Mouse (Mus musculus): ENCODE data around the gene Baz2a. TPM values are rescaled to one million over a fixed set of nuclear protein-coding genes. Genes with fewer than 3 reads are reported as not detected.
"Not testable (repeated sequence)": the region's sequence is repeated elsewhere in the genome, so short reads cannot be mapped to it uniquely, and the experiment has no call there.

The Baz2a gene
- polyA plus RNA-seq, 1 experiment = 39.0 TPM

DNA sequence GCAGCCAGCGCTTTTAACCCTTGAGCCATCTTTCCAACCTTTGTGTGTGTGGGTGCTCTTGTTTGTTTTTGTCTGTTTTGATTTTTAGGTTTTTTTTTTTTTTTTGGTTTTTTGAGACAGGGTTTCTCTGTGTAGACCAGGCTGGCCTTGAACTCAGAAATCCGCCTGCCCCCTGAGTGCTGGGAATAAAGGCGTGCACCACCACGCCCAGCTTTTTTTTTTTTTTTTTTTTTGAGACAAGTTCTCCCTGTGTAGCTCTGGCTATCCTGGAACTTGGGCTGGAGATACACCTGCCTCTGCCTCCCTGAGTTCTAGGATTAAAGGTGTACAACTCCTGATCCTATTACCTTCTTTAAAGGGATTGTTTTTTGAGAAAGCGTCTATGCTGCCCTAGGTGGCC, 30.3 kb upstream of the Baz2a start:
- no peaks in the 10 kb centered on the region for H3K36me3 ChIP-seq (ENCODE audit: control insufficient read depth, insufficient read depth, low read length)
- no peaks in the 10 kb centered on the region for H3K27me3 ChIP-seq (ENCODE audit: control insufficient read depth, insufficient read depth, low read length)
- H3K27ac ChIP-seq (ENCODE audit: insufficient read depth, low read length) = no peak overlapping the region
- no peak for TF ChIP-seq POLR2A (IDR thresholded peaks at IDR 0.05; ENCODE audit: low read depth, low read length)
- no peak for TF ChIP-seq CTCF (IDR thresholded peaks at IDR 0.05; ENCODE audit: extremely low read depth, insufficient read depth, insufficient read length, insufficient replicate concordance)
- H3K4me3 ChIP-seq (ENCODE audit: extremely low read depth, insufficient read depth, insufficient read length) = no peak overlapping the region
- DNase-seq (ENCODE audit: low read depth in 1 of 2, low spot score in 2 of 2) = no peak
- H3K4me1 ChIP-seq (ENCODE audit: control insufficient read depth, insufficient read depth, insufficient read length) = peaks cover 3% of the 10 kb centered on the region; the same call in 1 of the 2 replicates
- WGBS = 83% methylated on average over 5 of the region's 5 CpGs

DNA sequence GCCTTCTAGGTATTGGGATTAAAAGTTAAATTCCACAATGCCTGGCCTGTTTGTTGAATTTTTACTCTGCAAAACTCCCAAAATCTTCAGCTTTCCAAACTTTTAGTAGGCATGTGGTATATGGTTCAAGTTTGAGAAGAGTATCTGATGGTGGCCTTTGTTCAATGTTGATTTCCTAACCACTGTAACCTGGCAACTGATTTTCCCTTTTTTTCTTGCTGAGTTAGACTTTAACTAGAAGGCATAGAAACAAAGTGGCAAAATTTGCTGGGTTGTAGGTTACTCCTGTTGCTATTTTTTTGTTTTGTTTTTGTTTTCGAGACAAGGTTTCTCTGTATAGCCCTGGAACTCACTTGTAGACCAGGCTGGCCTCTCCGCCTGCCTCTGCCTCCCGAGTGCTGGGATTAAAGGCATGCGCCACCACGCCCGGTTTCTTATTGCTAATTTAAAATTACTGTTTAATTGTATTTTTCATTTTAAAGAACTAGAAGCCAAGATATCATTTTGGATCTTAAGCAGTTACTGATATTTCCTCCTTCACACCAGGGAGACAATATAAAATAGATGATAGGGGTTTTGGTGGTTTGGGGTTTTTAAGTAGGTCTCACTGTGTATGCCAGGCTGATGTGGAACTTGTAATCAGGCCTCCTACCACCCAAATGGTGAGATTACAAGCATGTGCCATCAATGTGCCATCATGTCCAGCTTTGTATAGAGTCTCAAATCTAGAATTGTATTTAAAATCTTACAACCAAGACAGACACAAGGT, 29.0 kb upstream of the Baz2a start:
- Histone ChIP-seq H3K27ac (ENCODE audit: insufficient read depth, low read length) (no peak overlapping the region), H3K27me3 (ENCODE audit: control insufficient read depth, insufficient read depth, low read length) (no peaks in the 10 kb centered on the region), H3K4me1 (ENCODE audit: control insufficient read depth, insufficient read depth, insufficient read length) (peaks cover 3% of the 10 kb centered on the region; the same call in 1 of the 2 replicates), H3K4me3 (ENCODE audit: extremely low read depth, insufficient read depth, insufficient read length) (no peak overlapping the region), H3K36me3 (ENCODE audit: control insufficient read depth, insufficient read depth, low read length) (no peaks in the 10 kb centered on the region)
- TF ChIP-seq CTCF (IDR thresholded peaks at IDR 0.05; ENCODE audit: extremely low read depth, insufficient read depth, insufficient read length, insufficient replicate concordance) = no peak
- no peak for TF ChIP-seq POLR2A (IDR thresholded peaks at IDR 0.05; ENCODE audit: low read depth, low read length)
- no peak for DNase-seq (ENCODE audit: low read depth in 1 of 2, low spot score in 2 of 2)
- WGBS = 83% methylated on average over 6 of the region's 6 CpGs

DNA sequence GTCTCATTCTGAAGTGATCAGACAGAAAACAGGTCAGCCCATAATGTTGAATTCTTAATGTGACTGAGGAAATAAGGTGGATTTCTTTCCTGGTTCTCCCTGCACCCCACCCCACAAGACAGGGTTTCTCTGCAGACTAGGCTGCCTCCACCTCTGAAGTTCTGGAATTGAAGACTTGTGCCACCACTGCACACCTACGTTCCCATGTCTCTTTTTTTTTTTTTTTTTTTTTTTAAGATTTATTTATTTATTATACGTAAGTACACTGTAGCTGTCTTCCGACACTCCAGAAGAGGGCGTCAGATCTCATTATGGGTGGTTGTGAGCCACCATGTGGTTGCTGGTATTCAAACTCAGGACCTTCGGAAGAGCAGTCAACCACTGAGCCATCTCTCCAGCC, 25.3 kb upstream of the Baz2a start:
- H3K27ac ChIP-seq (ENCODE audit: insufficient read depth, low read length) = no peak overlapping the region
- no peaks in the 10 kb centered on the region; the same call in 1 of the 2 replicates for H3K4me1 ChIP-seq (ENCODE audit: control insufficient read depth, insufficient read depth, insufficient read length)
- H3K4me3 ChIP-seq (ENCODE audit: extremely low read depth, insufficient read depth, insufficient read length) = no peak overlapping the region
- H3K27me3 ChIP-seq (ENCODE audit: control insufficient read depth, insufficient read depth, low read length) = no peaks in the 10 kb centered on the region
- H3K36me3 ChIP-seq (ENCODE audit: control insufficient read depth, insufficient read depth, low read length) = peaks cover 13% of the 10 kb centered on the region
- 78% methylated on average over 5 of the region's 5 CpGs for WGBS
- TF ChIP-seq POLR2A (IDR thresholded peaks at IDR 0.05; ENCODE audit: low read depth, low read length) (no peak), CTCF (IDR thresholded peaks at IDR 0.05; ENCODE audit: extremely low read depth, insufficient read depth, insufficient read length, insufficient replicate concordance) (no peak)
- DNase-seq (ENCODE audit: low read depth in 1 of 2, low spot score in 2 of 2) = no peak

DNA sequence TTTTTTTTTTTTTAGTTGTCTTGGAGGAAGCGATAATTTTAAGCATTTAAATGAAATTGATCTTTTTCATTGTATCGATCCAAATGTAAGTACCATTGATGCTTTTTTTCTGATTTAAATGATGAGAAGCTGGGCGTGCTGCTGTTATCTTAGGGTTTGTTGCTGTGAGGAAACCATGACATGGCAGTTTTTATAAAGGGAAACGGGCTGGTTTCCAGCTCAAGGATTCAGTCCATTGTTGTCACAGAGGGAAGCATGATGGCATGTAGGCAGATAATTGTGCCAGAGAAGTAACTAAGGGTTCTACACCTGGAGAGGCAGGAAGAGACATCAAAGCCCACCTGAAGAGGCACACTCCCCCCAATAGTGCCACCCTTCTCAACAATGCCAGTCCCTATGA, 22.2 kb upstream of the Baz2a start:
- WGBS = 76% methylated on average over 4 of the region's 4 CpGs
- no peak for DNase-seq (ENCODE audit: low read depth in 1 of 2, low spot score in 2 of 2)
- no peak for TF ChIP-seq CTCF (IDR thresholded peaks at IDR 0.05; ENCODE audit: extremely low read depth, insufficient read depth, insufficient read length, insufficient replicate concordance)
- no peak for TF ChIP-seq POLR2A (IDR thresholded peaks at IDR 0.05; ENCODE audit: low read depth, low read length)
- Histone ChIP-seq H3K36me3 (ENCODE audit: control insufficient read depth, insufficient read depth, low read length) (peaks cover 36% of the 10 kb centered on the region), H3K4me3 (ENCODE audit: extremely low read depth, insufficient read depth, insufficient read length) (no peak overlapping the region), H3K27me3 (ENCODE audit: control insufficient read depth, insufficient read depth, low read length) (no peaks in the 10 kb centered on the region), H3K27ac (ENCODE audit: insufficient read depth, low read length) (no peak overlapping the region), H3K4me1 (ENCODE audit: control insufficient read depth, insufficient read depth, insufficient read length) (no peaks in the 10 kb centered on the region)

DNA sequence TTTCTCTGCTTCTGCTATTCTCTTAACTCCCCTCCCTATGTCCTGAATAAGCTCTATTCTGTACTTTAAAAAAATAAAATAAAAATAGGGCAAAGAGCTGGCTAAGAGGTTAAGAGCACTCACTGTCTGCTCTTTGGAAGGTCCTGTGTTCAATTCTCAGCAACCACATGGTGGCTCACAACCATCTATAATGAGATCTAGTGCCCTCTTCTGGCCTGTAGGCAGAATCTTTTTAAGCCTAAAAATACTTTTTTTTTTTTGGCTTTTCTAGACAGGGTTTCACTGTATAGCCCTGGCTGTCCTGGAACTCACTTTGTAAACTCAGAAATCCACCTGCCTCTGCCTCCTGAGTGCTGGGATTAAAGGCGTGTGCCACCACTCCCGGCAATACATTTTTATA, 20.9 kb upstream of the Baz2a start:
- not testable (repeated sequence) for DNase-seq (ENCODE audit: low read depth in 1 of 2, low spot score in 2 of 2); H3K4me3 ChIP-seq (ENCODE audit: extremely low read depth, insufficient read depth, insufficient read length); H3K4me1 ChIP-seq (ENCODE audit: control insufficient read depth, insufficient read depth, insufficient read length); H3K27me3 ChIP-seq (ENCODE audit: control insufficient read depth, insufficient read depth, low read length); H3K27ac ChIP-seq (ENCODE audit: insufficient read depth, low read length)
- 96% methylated on average over 2 of the region's 2 CpGs for WGBS
- H3K36me3 ChIP-seq (ENCODE audit: control insufficient read depth, insufficient read depth, low read length) = peaks cover 40% of the 10 kb centered on the region

DNA sequence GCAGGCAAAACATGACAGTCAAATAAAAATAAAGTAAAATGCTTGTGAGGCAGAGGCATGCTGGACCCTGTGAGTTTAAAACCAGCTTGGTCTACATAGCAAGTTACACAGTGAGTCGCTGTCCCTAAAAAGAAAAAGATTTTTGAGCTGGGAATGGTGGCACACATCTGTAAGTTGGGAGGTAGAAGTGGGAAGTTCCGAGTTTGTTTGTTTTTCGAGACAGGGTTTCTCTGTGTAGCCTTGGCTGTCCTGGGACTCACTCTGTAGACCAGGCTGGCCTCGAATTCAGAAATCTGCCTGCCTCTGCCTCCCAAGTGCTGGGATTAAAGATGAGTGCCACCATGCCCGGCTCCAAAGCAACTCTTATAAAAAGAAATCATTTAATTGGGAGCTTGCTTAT, 13.1 kb upstream of the Baz2a start:
- WGBS = 82% methylated on average over 5 of the region's 5 CpGs
- H3K27me3 ChIP-seq (ENCODE audit: control insufficient read depth, insufficient read depth, low read length); H3K4me1 ChIP-seq (ENCODE audit: control insufficient read depth, insufficient read depth, insufficient read length); H3K4me3 ChIP-seq (ENCODE audit: extremely low read depth, insufficient read depth, insufficient read length); H3K27ac ChIP-seq (ENCODE audit: insufficient read depth, low read length); DNase-seq (ENCODE audit: low read depth in 1 of 2, low spot score in 2 of 2): not testable (repeated sequence)
- peaks cover 14% of the 10 kb centered on the region for H3K36me3 ChIP-seq (ENCODE audit: control insufficient read depth, insufficient read depth, low read length)

DNA sequence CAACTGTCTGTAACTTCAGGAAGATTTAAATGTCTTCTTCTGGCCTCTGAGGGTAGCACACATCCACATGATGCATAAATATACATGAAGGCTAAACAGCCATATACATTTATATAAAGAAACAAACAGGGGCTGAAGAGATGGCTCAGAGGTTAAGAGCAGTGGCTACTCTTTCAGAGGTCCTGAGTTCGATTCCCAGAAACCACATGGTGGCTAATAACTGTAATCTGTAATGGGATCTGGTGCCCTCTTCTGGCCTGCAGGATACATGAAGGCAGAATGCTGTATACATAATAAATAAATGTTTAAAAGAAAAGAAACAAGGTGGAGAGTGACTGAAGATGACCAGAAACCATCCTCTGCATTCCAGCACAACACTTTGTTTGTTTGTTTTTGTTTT, 10.9 kb upstream of the Baz2a start:
- Histone ChIP-seq H3K36me3 (ENCODE audit: control insufficient read depth, insufficient read depth, low read length) (peaks cover 11% of the 10 kb centered on the region), H3K4me1 (ENCODE audit: control insufficient read depth, insufficient read depth, insufficient read length) (0 out of 2 replicates have a peak, but pooled peaks cover 3% of the 10 kb centered on the region), H3K27me3 (ENCODE audit: control insufficient read depth, insufficient read depth, low read length) (no peaks in the 10 kb centered on the region), H3K4me3 (ENCODE audit: extremely low read depth, insufficient read depth, insufficient read length) (no peak overlapping the region), H3K27ac (ENCODE audit: insufficient read depth, low read length) (no peak overlapping the region)
- TF ChIP-seq POLR2A (IDR thresholded peaks at IDR 0.05; ENCODE audit: low read depth, low read length) (no peak), CTCF (IDR thresholded peaks at IDR 0.05; ENCODE audit: extremely low read depth, insufficient read depth, insufficient read length, insufficient replicate concordance) (no peak)
- 34% methylated on average over 1 of the region's 1 CpGs for WGBS
- peak in 1 of 2 experiments; percentile 41 for DNase-seq (ENCODE audit: low read depth in 1 of 2, low spot score in 2 of 2)
